Mouse (Mus musculus): Measurements from ENCODE around the gene Ell2.

Ell2 gene

DNA sequence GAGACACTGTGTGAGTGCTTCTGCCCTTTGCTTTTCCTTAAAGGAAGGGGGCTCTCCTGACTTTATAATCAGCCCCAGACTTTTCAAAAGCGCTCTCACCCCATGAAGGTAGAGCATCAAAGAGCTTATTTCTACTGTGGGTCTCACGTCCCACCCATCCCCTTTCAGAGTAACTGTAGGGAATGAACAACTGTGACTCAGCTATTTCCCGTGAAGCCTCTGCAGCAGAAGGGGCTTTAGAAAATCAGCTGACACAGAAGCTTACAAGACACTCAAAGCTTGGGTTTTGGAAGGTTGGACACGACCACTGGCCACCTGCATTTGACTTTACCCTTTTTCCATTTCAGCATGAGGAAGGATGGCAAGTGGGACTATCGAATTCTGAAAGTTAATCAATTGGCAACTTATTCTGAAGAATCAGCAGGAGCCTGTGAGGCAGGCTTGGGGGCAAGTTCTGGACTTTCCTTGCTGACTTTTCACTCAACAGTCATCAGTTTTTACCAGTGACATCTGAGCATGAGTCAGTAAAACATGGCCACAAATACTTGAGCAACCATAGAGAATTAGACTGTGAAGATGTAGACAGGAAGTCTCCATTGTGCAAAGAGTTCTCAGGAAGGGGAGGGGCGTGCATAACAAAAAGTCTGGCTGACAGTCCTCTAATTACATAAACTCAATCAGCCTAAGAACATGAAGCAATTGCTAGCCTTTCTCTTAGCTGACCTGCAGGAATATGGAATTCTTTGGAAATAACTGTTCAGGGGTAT, 87.5 kb downstream of the Ell2 start:
- no peak for DNase-seq (ENCODE audit: low read depth, low spot score)
- Histone ChIP-seq H3K27me3 (ENCODE audit: control insufficient read depth, insufficient read depth, low read length, poor library complexity, severe bottlenecking) (no peaks in the 10 kb centered on the region), H3K36me3 (ENCODE audit: control insufficient read depth, insufficient read depth, low read length, poor library complexity, severe bottlenecking) (no peaks in the 10 kb centered on the region)

- Histone ChIP-seq H3K27me3 (ENCODE audit: control insufficient read depth, insufficient read depth, low read length, poor library complexity, severe bottlenecking) (no peaks in the 10 kb centered on the region), H3K36me3 (ENCODE audit: control insufficient read depth, insufficient read depth, low read length, poor library complexity, severe bottlenecking) (no peaks in the 10 kb centered on the region)
- DNase-seq (ENCODE audit: low read depth, low spot score), result peak; percentile 94
Measured at GRCm38 (mm10) chr13:75797369-75798141, 91.0 kb downstream of the Ell2 start.

- H3K36me3 ChIP-seq (ENCODE audit: control insufficient read depth, insufficient read depth, low read length, poor library complexity, severe bottlenecking), result no peaks in the 10 kb centered on the region
- no peaks in the 10 kb centered on the region for H3K27me3 ChIP-seq (ENCODE audit: control insufficient read depth, insufficient read depth, low read length, poor library complexity, severe bottlenecking)
- peak; percentile 78 for DNase-seq (ENCODE audit: low read depth, low spot score)
Measured at GRCm38 (mm10) chr13:75798413-75799302, 92.1 kb downstream of the Ell2 start.

DNA sequence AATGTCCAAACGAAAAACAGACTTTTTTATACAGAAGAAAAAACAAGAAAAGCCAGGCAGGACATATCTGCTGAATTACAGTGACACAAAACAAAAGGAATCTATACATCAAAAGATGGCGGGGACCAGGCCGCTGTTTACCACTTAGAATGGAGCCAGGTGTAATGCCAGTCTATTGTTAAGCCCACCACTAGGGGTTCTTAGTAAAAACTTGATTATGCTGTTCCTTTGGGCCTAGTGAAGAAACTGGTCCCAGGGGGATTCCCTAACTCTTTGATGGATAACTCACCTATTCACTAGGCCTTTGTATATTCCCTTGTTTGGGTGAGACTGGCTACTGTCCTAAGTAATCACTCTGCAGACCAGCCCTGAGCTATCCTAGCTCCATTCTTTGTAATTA, 92.9 kb downstream of the Ell2 start:
- Histone ChIP-seq H3K36me3 (ENCODE audit: control insufficient read depth, insufficient read depth, low read length, poor library complexity, severe bottlenecking) (no peaks in the 10 kb centered on the region), H3K27me3 (ENCODE audit: control insufficient read depth, insufficient read depth, low read length, poor library complexity, severe bottlenecking) (no peaks in the 10 kb centered on the region)
- DNase-seq (ENCODE audit: low read depth, low spot score), result no peak

GRCm38 (mm10) chr13:75807969-75808368, 101.4 kb downstream of the Ell2 start:
- Histone ChIP-seq H3K27me3 (ENCODE audit: control insufficient read depth, insufficient read depth, low read length, poor library complexity, severe bottlenecking) (no peaks in the 10 kb centered on the region), H3K36me3 (ENCODE audit: control insufficient read depth, insufficient read depth, low read length, poor library complexity, severe bottlenecking) (no peaks in the 10 kb centered on the region)
- DNase-seq (ENCODE audit: low read depth, low spot score), result no peak

DNA sequence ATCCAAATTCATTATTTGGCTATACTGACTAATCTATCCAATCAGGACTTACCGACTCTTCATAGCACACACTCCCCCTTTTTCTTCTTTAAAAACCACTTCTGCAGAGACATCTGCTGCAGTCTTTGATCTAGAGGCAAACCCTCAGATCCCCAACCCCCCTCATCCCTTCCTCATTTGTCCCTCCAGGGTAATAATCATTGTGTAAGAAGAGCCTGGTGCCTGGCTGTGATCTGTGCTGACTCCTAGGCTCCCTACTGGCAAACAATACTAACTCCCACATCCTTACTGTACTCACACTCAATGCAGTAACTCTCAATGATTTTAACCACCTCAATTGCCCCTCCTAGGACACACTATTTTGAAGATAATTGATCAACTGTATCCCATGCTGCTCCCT, 103.4 kb downstream of the Ell2 start:
- no peak for DNase-seq (ENCODE audit: low read depth, low spot score)
- H3K27me3 ChIP-seq (ENCODE audit: control insufficient read depth, insufficient read depth, low read length, poor library complexity, severe bottlenecking), result no peaks in the 10 kb centered on the region
- H3K36me3 ChIP-seq (ENCODE audit: control insufficient read depth, insufficient read depth, low read length, poor library complexity, severe bottlenecking), result no peaks in the 10 kb centered on the region

DNA sequence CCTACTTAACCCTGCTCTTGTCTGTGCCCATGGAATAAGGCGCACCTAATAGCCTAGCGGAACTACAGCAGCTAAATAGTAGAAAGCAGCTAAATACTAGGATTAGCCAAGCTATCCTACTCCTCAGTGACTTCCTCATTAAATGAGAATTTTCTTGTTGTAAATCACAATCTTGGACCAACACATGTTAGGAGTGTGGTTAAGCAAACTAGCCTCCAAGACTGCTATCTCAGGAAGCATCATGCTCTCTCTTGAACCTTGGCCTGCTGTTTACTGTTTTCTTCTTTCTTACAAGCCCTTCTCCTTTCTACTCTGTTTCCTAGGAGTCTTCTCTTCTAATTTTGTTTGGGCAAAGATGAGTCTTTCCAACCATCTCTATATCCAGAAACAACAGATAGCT, 110.6 kb downstream of the Ell2 start:
- no peak for DNase-seq (ENCODE audit: low read depth, low spot score)
- Histone ChIP-seq H3K27me3 (ENCODE audit: control insufficient read depth, insufficient read depth, low read length, poor library complexity, severe bottlenecking) (no peaks in the 10 kb centered on the region), H3K36me3 (ENCODE audit: control insufficient read depth, insufficient read depth, low read length, poor library complexity, severe bottlenecking) (no peaks in the 10 kb centered on the region)

DNA sequence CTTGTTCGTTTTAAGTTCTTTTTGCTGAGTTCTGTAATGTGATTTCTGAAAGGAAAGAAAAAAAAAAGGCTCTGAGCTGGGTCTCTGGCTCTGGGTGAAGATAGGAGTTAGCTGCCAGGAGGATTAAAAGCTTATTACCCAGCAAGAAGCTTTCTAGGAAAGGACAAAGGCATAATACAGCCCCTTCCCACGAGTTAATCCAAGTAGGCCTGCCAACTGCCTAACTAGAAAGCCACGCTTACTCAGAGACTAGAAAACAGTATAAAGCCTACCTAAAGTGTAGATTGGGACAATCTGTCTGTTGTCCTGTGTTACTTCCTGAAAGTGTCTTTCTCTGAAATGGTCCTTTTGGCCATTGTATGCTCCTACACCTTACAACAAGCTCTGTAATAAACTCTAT, 111.9 kb downstream of the Ell2 start:
- no peak for DNase-seq (ENCODE audit: low read depth, low spot score)
- H3K36me3 ChIP-seq (ENCODE audit: control insufficient read depth, insufficient read depth, low read length, poor library complexity, severe bottlenecking), result no peaks in the 10 kb centered on the region
- H3K27me3 ChIP-seq (ENCODE audit: control insufficient read depth, insufficient read depth, low read length, poor library complexity, severe bottlenecking), result no peaks in the 10 kb centered on the region

DNA sequence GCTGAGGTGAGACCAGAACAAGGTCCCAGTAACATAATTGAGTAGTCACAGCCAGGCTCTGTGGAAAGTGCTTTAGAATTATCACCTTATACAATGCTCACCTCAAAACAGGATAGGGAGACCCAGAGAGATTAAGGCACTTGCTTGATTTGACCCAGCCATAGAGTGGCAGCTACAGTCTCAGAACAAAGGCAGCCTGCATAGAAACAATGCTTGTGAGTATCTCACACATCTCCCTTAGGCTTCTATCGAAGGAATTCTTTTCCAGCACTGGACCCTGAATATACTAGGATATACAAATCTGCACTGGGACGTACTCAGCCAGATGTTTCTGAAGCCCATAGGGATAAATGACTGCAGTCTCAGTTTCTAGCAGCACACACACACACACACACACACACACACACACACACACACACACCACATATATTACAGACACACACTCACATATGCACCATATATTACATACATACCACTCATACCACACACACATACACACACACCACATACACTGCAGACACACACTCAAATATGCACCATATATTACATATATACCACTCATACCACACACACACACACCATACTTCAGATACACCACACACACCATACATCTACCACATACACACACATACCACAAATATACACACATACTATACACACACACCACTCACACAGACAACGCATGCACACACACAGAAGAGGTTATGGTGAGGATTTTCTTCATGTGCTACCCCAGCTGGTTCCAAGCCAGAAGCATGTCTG, 112.6 kb downstream of the Ell2 start:
- no peak for DNase-seq (ENCODE audit: low read depth, low spot score)
- H3K27me3 ChIP-seq (ENCODE audit: control insufficient read depth, insufficient read depth, low read length, poor library complexity, severe bottlenecking), result no peaks in the 10 kb centered on the region
- H3K36me3 ChIP-seq (ENCODE audit: control insufficient read depth, insufficient read depth, low read length, poor library complexity, severe bottlenecking), result no peaks in the 10 kb centered on the region

DNA sequence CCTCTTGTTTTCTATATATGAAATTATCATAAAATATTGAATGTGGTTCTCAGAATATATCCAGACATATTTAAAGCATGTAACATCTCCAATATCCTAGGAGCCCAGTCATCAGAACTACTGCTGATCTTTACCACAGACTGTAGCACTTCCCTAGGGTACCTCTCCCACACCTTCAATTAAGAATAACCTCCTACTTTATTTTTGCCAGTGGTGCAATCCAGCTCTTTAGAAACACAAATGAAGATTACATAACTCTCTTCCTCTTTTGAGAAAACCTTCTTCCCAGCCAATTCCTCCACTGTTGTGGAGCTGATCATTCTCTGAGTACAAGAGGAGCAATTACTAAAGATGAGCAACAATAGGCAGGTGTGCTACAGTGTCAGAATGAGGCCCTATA, 113.3 kb downstream of the Ell2 start:
- H3K36me3 ChIP-seq (ENCODE audit: control insufficient read depth, insufficient read depth, low read length, poor library complexity, severe bottlenecking), result no peaks in the 10 kb centered on the region
- no peaks in the 10 kb centered on the region for H3K27me3 ChIP-seq (ENCODE audit: control insufficient read depth, insufficient read depth, low read length, poor library complexity, severe bottlenecking)
- no peak for DNase-seq (ENCODE audit: low read depth, low spot score)

Measured in splenic B cell, adult 2 months (primary cell).